Mouse (Mus musculus) forebrain, embryonic 13.5 days (tissue): ENCODE measurements at regions not wholly inside any gene's neighbourhood (a gene's known extent, or its start where the extent isn't known, plus 50 kb on each side); places are given as distances from the start of the nearest gene placed in this dataset.

Source experiments
- ATAC-seq: fragments of 200-750 bp; cut with Nextera tagmentation; 2 replicates; pipeline ENCODE4 v1.8.0; 2017
- H3K27ac ChIP-seq: fragments of 300-500 bp; sonication (generic); 2 replicates; pipeline ENCODE4 v1.5.1; 2015; ENCODE audit warnings: inconsistent platforms, mild to moderate bottlenecking, moderate library complexity
- H3K27me3 ChIP-seq: fragments of 300-500 bp; sonication (generic); 2 replicates; pipeline ENCODE4 v1.6.1; 2015; ENCODE audit warnings: mild to moderate bottlenecking, inconsistent platforms
- H3K36me3 ChIP-seq: fragments of 300-500 bp; sonication (generic); 2 replicates; pipeline ENCODE4 v1.6.1; 2015; ENCODE audit warnings: mild to moderate bottlenecking, inconsistent platforms; ENCODE audit not compliant: poor library complexity, severe bottlenecking
- H3K4me1 ChIP-seq: fragments of 300-500 bp; sonication (generic); 2 replicates; pipeline ENCODE4 v1.6.1; 2015; ENCODE audit warnings: inconsistent platforms
- H3K4me2 ChIP-seq: fragments of 300-500 bp; sonication (generic); 2 replicates; pipeline ENCODE4 v1.6.1; 2015; ENCODE audit warnings: inconsistent platforms, mild to moderate bottlenecking, moderate library complexity
- H3K4me3 ChIP-seq: fragments of 300-500 bp; sonication (generic); 2 replicates; pipeline ENCODE4 v1.5.1; 2015; ENCODE audit warnings: mild to moderate bottlenecking, inconsistent platforms
- H3K9ac ChIP-seq: fragments of 300-500 bp; sonication (generic); 2 replicates; pipeline ENCODE4 v1.6.1; 2015; ENCODE audit warnings: mild to moderate bottlenecking, inconsistent platforms
- H3K9me3 ChIP-seq: fragments of 300-500 bp; sonication (generic); replicated peaks from 2 replicates; pipeline ENCODE4 v1.6.1; 2016; ENCODE audit warnings: inconsistent platforms
- WGBS: fragments of 180-500 bp; shearing (Covaris S2); methylation state at CpG from one replicate; pipeline ENCODE4 v1.1.7; 2015; 5-methylcytosine and 5-hydroxymethylcytosine counted together

GRCm38 (mm10) chr15:42325221-42325620, 2191.1 kb downstream of the 9330182O14Rik start:
- H3K9ac ChIP-seq, result no peak overlapping the region
- no peaks in the 10 kb centered on the region for H3K27me3 ChIP-seq
- H3K27ac ChIP-seq, result peak overlapping the region; percentile 2; the same call in 1 of the 2 replicates
- H3K4me2 ChIP-seq, result no peak overlapping the region
- peak; percentile 65 for ATAC-seq
- WGBS, result 49% methylated on average over 4 of the region's 4 CpGs
- no peaks in the 10 kb centered on the region for H3K36me3 ChIP-seq
- peaks cover 6% of the 10 kb centered on the region for H3K4me1 ChIP-seq
- no peak overlapping the region for H3K4me3 ChIP-seq
- H3K9me3 ChIP-seq, result no peaks in the 10 kb centered on the region

GRCm38 (mm10) chr15:42328535-42328934, 2194.4 kb downstream of the 9330182O14Rik start:
- Histone ChIP-seq H3K9me3 (no peaks in the 10 kb centered on the region), H3K27ac (no peak overlapping the region), H3K9ac (no peak overlapping the region), H3K4me3 (no peak overlapping the region), H3K4me1 (peaks cover 6% of the 10 kb centered on the region), H3K27me3 (no peaks in the 10 kb centered on the region), H3K36me3 (no peaks in the 10 kb centered on the region), H3K4me2 (no peak overlapping the region)
- no peak for ATAC-seq
- 90% methylated on average over 6 of the region's 6 CpGs for WGBS

- H3K9ac ChIP-seq, result no peak overlapping the region
- H3K4me2 ChIP-seq, result no peak overlapping the region
- ATAC-seq, result no peak
- H3K36me3 ChIP-seq, result no peaks in the 10 kb centered on the region
- H3K9me3 ChIP-seq, result no peaks in the 10 kb centered on the region
- no peak overlapping the region for H3K4me3 ChIP-seq
- H3K4me1 ChIP-seq, result peaks cover 6% of the 10 kb centered on the region
- no peaks in the 10 kb centered on the region for H3K27me3 ChIP-seq
- H3K27ac ChIP-seq, result no peak overlapping the region
- WGBS, result 77% methylated on average over 4 of the region's 4 CpGs
Observed at GRCm38 (mm10) chr15:42329742-42330141, 2195.6 kb downstream of the 9330182O14Rik start.

- Histone ChIP-seq H3K36me3 (no peaks in the 10 kb centered on the region), H3K27ac (no peak overlapping the region), H3K9ac (no peak overlapping the region), H3K4me1 (no peaks in the 10 kb centered on the region), H3K27me3 (no peaks in the 10 kb centered on the region), H3K9me3 (no peaks in the 10 kb centered on the region), H3K4me2 (no peak overlapping the region), H3K4me3 (no peak overlapping the region)
- 94% methylated on average over 6 of the region's 6 CpGs for WGBS
- no peak for ATAC-seq
Observed at GRCm38 (mm10) chr15:42333642-42334041, 2199.5 kb downstream of the 9330182O14Rik start.

- Histone ChIP-seq H3K4me1 (no peaks in the 10 kb centered on the region), H3K9ac (no peak overlapping the region), H3K27ac (no peak overlapping the region), H3K4me2 (no peak overlapping the region), H3K27me3 (no peaks in the 10 kb centered on the region), H3K9me3 (no peaks in the 10 kb centered on the region; the same call in 1 of the 2 replicates), H3K4me3 (no peak overlapping the region), H3K36me3 (no peaks in the 10 kb centered on the region)
- no peak for ATAC-seq
- 96% methylated on average over 3 of the region's 3 CpGs for WGBS
Observed at GRCm38 (mm10) chr15:42346131-42346530, 2212.0 kb downstream of the 9330182O14Rik start.

- no peak overlapping the region for H3K9ac ChIP-seq
- no peaks in the 10 kb centered on the region for H3K9me3 ChIP-seq
- H3K27me3 ChIP-seq, result no peaks in the 10 kb centered on the region
- H3K4me3 ChIP-seq, result no peak overlapping the region
- no peak overlapping the region for H3K4me2 ChIP-seq
- H3K27ac ChIP-seq, result no peak overlapping the region
- H3K36me3 ChIP-seq, result no peaks in the 10 kb centered on the region
- no peaks in the 10 kb centered on the region for H3K4me1 ChIP-seq
- no peak for ATAC-seq
Observed at GRCm38 (mm10) chr15:42361871-42362270, 2227.7 kb downstream of the 9330182O14Rik start.

- Histone ChIP-seq H3K36me3 (no peaks in the 10 kb centered on the region), H3K4me2 (no peak overlapping the region), H3K9me3 (no peaks in the 10 kb centered on the region), H3K27me3 (no peaks in the 10 kb centered on the region), H3K4me3 (no peak overlapping the region), H3K27ac (no peak overlapping the region), H3K9ac (no peak overlapping the region), H3K4me1 (no peaks in the 10 kb centered on the region)
- no peak for ATAC-seq
- 88% methylated on average over 1 of the region's 1 CpGs for WGBS
Observed at GRCm38 (mm10) chr15:42364979-42365378, 2230.8 kb downstream of the 9330182O14Rik start.

GRCm38 (mm10) chr15:42366796-42367195, 2232.6 kb downstream of the 9330182O14Rik start:
- H3K4me2 ChIP-seq, result no peak overlapping the region
- no peak for ATAC-seq
- H3K9me3 ChIP-seq, result no peaks in the 10 kb centered on the region
- no peak overlapping the region for H3K27ac ChIP-seq
- 39% methylated on average over 3 of the region's 3 CpGs for WGBS
- no peaks in the 10 kb centered on the region for H3K4me1 ChIP-seq
- H3K36me3 ChIP-seq, result no peaks in the 10 kb centered on the region
- no peak overlapping the region for H3K9ac ChIP-seq
- no peaks in the 10 kb centered on the region for H3K27me3 ChIP-seq
- no peak overlapping the region for H3K4me3 ChIP-seq

GRCm38 (mm10) chr15:42369603-42370002, 2235.4 kb downstream of the 9330182O14Rik start:
- H3K9me3 ChIP-seq, result no peaks in the 10 kb centered on the region
- no peaks in the 10 kb centered on the region for H3K27me3 ChIP-seq
- no peak overlapping the region for H3K9ac ChIP-seq
- no peak overlapping the region for H3K4me2 ChIP-seq
- H3K4me1 ChIP-seq, result no peaks in the 10 kb centered on the region
- H3K27ac ChIP-seq, result no peak overlapping the region
- no peaks in the 10 kb centered on the region for H3K36me3 ChIP-seq
- no peak overlapping the region for H3K4me3 ChIP-seq
- no peak for ATAC-seq

- WGBS, result 74% methylated on average over 1 of the region's 1 CpGs
- H3K9me3 ChIP-seq, result no peaks in the 10 kb centered on the region
- H3K9ac ChIP-seq, result no peak overlapping the region
- no peak for ATAC-seq
- H3K4me2 ChIP-seq, result no peak overlapping the region
- no peak overlapping the region for H3K4me3 ChIP-seq
- no peaks in the 10 kb centered on the region for H3K27me3 ChIP-seq
- no peaks in the 10 kb centered on the region for H3K36me3 ChIP-seq
- no peaks in the 10 kb centered on the region for H3K4me1 ChIP-seq
- no peak overlapping the region for H3K27ac ChIP-seq
Observed at GRCm38 (mm10) chr15:42370044-42370443, 2235.9 kb downstream of the 9330182O14Rik start.

GRCm38 (mm10) chr15:42372704-42373286, 2238.6 kb downstream of the 9330182O14Rik start:
- no peak overlapping the region for H3K4me3 ChIP-seq
- H3K27ac ChIP-seq, result no peak overlapping the region
- no peaks in the 10 kb centered on the region for H3K9me3 ChIP-seq
- H3K9ac ChIP-seq, result no peak overlapping the region
- no peak for ATAC-seq
- no peaks in the 10 kb centered on the region for H3K36me3 ChIP-seq
- WGBS, result 94% methylated on average over 2 of the region's 2 CpGs
- no peaks in the 10 kb centered on the region for H3K4me1 ChIP-seq
- no peak overlapping the region for H3K4me2 ChIP-seq
- H3K27me3 ChIP-seq, result no peaks in the 10 kb centered on the region
